Mouse (Mus musculus): ENCODE data around the gene Prl2c3. TPM values are rescaled to one million over a fixed set of nuclear protein-coding genes. Genes with fewer than 3 reads are reported as not detected.
"Not testable (repeated sequence)": the region's sequence is repeated elsewhere in the genome, so short reads cannot be mapped to it uniquely, and the experiment has no call there.

The Prl2c3 gene
- not detected in 2 replicates for polyA plus RNA-seq (2012; ENCODE audit: insufficient read depth, insufficient read length, low replicate concordance, missing spikeins)

DNA sequence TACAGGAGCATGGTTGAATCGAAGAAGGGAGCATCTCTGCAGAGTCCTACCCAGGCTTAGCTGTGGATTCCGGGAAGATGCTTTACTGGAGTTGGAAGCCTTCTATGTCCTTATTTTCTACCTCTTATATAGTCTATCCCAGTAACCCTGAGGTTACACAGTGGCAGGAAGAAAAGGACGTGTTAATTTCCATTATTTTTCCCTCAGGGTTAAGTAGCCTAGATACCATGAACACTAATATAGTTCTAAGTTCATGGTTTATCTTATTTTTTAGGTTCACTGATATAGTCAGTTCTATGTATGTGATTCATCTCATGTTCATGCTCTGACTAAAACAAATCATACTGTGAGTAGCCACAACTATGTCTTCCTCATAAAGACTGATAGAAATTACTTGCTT, at the start of gene Prl2c3:
Gene Prl2c3, minus strand, starts transcription at position 101 of the 400 bp plus-strand sequence.
- H3K4me3 ChIP-seq (ENCODE audit: insufficient read depth, low read depth, low read length); H3K27ac ChIP-seq (ENCODE audit: insufficient read depth, low read depth, low read length); H3K4me1 ChIP-seq (ENCODE audit: control insufficient read depth, insufficient read depth, low read length): not testable (repeated sequence)
- WGBS = 64% methylated on average over 3 of the region's 3 CpGs

DNA sequence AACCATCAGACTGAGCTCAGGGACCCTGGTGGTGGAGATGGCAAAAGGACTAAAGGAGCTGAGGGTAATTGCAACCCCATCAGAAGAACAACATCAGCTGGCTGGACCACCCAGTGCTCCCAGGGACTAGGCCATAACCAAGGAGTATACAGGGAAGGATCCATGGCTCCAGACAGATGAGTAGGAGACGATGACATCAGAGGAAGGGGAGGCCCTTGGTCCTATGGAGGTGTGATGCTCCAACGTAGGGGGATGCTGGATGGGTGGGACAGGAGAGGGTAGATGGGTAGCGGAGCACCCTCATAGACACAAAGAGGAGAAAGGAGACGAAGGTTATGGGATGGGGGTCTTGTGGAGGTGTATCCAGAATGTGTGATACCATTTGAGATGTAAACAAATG, 48.4 kb upstream of the Prl2c3 start:
- WGBS = 74% methylated on average over 4 of the region's 4 CpGs
- H3K4me3 ChIP-seq (ENCODE audit: insufficient read depth, low read depth, low read length); H3K4me1 ChIP-seq (ENCODE audit: control insufficient read depth, insufficient read depth, low read length); H3K27ac ChIP-seq (ENCODE audit: insufficient read depth, low read depth, low read length): not testable (repeated sequence)

DNA sequence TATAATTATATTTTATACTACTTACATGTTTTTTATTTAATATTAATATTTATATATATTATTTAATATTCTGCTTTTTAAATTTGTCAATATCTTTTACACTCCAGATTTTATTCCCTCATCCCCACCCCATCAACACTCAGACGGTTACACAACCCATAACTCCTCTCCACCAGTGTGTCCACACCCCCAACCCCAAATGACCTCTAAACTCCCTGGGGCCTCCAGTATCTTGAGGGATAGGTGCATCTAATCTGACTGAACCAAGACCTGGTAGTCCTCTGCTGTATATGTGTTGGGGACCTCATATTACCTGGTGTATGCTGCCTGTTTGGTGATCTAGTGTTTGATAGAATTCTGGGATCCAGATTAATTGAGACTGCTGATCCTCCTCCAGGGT, 44.8 kb upstream of the Prl2c3 start:
- H3K27ac ChIP-seq (ENCODE audit: insufficient read depth, low read depth, low read length); H3K4me1 ChIP-seq (ENCODE audit: control insufficient read depth, insufficient read depth, low read length); H3K4me3 ChIP-seq (ENCODE audit: insufficient read depth, low read depth, low read length): not testable (repeated sequence)
- WGBS = 93% methylated on average over 1 of the region's 1 CpGs

DNA sequence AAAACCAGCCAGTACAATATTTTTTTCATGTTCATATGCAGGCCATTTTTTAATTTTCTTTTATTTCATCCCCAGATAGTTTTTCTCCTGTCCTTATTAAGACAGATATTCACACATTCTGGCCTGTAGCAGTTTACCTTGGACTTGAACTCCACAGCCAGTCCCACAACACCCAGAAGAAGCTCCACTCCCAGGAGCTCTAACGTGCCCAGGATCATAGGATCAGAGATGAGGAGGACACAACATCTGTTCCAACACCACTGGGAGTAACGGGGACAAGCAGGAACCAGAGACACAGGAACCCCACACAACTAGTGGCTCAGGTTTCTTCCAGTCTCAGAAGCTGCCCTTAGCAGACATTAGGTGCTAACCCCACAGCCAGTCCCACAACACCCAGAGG, 37.7 kb upstream of the Prl2c3 start:
- not testable (repeated sequence) for H3K4me1 ChIP-seq (ENCODE audit: control insufficient read depth, insufficient read depth, low read length); H3K4me3 ChIP-seq (ENCODE audit: insufficient read depth, low read depth, low read length); H3K27ac ChIP-seq (ENCODE audit: insufficient read depth, low read depth, low read length)
- WGBS = 71% methylated on average over 2 of the region's 2 CpGs

DNA sequence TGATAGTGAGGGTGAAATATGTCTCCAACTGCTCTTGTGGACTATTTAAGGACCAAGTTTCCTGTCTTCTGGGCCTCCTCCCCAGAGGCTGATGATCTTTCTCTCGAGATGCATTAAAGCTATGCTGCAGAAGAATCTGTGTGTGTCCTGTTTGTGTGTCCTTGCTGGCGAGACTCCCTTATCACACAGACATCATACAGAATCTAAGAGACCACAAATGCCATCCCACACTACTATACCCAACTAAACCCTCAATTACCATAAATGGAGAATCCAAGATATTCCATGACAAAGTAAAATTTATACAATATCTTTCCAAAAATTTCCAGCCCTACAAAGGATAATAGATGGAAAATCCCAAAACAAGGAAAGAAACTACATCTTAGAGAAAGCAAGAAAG, 31.9 kb upstream of the Prl2c3 start:
- no peak overlapping the region for H3K4me3 ChIP-seq (ENCODE audit: insufficient read depth, low read depth, low read length)
- 72% methylated on average over 2 of the region's 2 CpGs for WGBS
- no peak overlapping the region for H3K27ac ChIP-seq (ENCODE audit: insufficient read depth, low read depth, low read length)
- no peaks in the 10 kb centered on the region for H3K4me1 ChIP-seq (ENCODE audit: control insufficient read depth, insufficient read depth, low read length)
- TF ChIP-seq CTCF (IDR thresholded peaks at IDR 0.05; ENCODE audit: insufficient read depth, low read depth, low read length) = no peak
- no peak for TF ChIP-seq POLR2A (IDR thresholded peaks at IDR 0.05; ENCODE audit: insufficient read depth, low read depth, low read length)

DNA sequence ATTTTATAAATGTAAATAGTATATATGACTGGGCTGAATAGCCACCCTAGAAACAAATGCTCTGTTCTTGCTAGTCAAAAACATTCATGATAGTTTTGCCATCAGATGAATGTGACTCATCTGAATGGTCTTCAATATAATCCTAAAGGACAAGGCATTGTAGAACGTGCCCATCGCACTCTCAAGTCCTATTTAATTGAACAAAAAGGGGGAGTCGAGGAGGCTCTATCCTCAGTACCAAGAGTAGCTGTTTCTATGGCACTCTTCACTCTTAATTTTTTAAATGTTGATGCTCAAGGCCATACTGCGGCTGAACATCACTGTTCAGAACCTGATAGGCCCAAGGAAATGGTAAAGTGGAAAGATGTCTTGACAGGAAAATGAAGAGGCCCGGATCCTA, 29.2 kb upstream of the Prl2c3 start:
- TF ChIP-seq POLR2A (IDR thresholded peaks at IDR 0.05; ENCODE audit: insufficient read depth, low read depth, low read length) = no peak
- TF ChIP-seq CTCF (IDR thresholded peaks at IDR 0.05; ENCODE audit: insufficient read depth, low read depth, low read length) = no peak
- WGBS = 88% methylated on average over 5 of the region's 5 CpGs
- Histone ChIP-seq H3K4me3 (ENCODE audit: insufficient read depth, low read depth, low read length) (no peak overlapping the region), H3K4me1 (ENCODE audit: control insufficient read depth, insufficient read depth, low read length) (no peaks in the 10 kb centered on the region), H3K27ac (ENCODE audit: insufficient read depth, low read depth, low read length) (no peak overlapping the region)

DNA sequence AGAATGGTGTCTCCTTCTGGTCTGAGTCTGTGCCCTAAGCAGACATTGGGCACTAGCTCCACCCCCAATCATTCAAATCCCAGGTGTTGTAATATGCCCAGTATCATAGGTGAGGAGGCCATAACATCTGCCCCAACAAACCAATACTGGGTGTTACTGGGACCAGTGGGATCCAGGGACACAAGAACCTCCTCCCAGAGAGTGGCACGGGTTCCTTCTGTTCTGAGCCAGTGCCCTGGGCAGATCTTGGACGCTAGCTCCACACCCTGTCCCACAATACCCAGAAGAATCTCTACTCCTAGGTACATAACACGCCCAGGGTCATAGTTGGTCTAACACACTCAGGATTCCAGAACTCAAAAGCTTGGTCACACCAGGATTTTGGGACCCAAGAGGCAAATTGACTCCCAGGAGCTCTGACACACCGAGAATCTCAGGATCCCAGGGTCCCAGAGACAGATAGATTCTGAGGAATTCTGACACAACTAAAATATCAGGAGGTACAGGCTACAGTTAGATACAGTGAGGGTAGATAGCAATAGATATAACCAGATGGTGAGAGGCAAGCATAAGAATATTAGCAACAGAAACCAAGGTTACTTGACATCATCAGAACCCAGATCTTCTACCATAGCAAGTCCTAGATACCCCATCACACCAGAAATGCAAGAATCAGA, 24.8 kb upstream of the Prl2c3 start:
- not testable (repeated sequence) for H3K4me1 ChIP-seq (ENCODE audit: control insufficient read depth, insufficient read depth, low read length); H3K4me3 ChIP-seq (ENCODE audit: insufficient read depth, low read depth, low read length); H3K27ac ChIP-seq (ENCODE audit: insufficient read depth, low read depth, low read length)
- WGBS = 69% methylated on average over 4 of the region's 4 CpGs

DNA sequence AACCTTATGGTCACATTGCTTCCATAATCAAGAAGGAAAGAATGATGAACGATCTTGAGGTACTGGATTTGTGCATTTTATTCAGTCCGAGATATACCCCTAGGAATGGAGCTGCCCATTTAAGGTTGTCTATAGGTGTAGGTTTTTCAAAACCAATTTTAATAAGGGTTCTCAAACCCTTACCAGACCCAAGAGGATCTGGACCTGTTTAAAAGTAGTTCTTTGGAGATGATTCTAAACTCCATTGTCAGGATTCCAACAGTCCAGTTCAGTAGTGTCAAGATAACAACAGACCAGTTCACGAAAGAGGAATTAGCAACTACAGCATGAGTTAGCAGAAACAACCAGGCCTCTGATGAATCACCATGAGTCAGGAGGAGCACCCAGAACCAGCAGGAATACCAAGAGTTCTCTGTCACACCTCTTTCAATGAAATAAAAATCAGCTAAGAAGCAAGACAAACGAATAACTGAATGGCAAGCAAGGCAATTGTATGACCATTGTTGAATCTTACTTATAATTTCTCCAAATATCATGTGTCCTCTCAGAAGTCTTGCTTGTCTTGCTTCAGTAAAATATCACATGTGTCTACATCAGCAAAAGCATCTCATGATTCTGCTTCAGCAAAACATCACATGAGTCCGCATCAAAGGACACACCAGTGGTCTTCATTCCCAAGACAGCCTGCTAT, 14.0 kb upstream of the Prl2c3 start:
- H3K27ac ChIP-seq (ENCODE audit: insufficient read depth, low read depth, low read length); H3K4me3 ChIP-seq (ENCODE audit: insufficient read depth, low read depth, low read length); H3K4me1 ChIP-seq (ENCODE audit: control insufficient read depth, insufficient read depth, low read length): not testable (repeated sequence)
- 85% methylated on average over 5 of the region's 5 CpGs for WGBS

DNA sequence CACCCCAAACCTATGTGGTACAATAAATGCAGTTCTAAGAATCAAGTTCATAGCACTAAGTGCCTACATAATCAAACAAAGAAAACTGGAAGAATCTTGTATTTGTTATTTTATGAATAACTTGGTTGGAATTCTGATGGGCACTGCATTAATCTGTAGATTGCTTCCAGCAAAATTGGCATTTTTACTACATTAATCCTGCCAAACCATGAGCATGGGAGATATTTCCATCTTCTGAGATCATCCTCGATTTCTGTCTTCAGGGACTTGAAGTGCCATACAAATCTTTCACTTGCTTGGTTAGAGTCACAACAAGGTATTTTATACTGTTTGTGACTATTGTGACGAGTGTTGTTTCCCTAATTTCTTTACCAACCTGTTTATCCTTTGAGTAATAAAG, 9.7 kb upstream of the Prl2c3 start:
- 55% methylated on average over 2 of the region's 2 CpGs for WGBS
- no peak for TF ChIP-seq CTCF (IDR thresholded peaks at IDR 0.05; ENCODE audit: insufficient read depth, low read depth, low read length)
- TF ChIP-seq POLR2A (IDR thresholded peaks at IDR 0.05; ENCODE audit: insufficient read depth, low read depth, low read length) = no peak

DNA sequence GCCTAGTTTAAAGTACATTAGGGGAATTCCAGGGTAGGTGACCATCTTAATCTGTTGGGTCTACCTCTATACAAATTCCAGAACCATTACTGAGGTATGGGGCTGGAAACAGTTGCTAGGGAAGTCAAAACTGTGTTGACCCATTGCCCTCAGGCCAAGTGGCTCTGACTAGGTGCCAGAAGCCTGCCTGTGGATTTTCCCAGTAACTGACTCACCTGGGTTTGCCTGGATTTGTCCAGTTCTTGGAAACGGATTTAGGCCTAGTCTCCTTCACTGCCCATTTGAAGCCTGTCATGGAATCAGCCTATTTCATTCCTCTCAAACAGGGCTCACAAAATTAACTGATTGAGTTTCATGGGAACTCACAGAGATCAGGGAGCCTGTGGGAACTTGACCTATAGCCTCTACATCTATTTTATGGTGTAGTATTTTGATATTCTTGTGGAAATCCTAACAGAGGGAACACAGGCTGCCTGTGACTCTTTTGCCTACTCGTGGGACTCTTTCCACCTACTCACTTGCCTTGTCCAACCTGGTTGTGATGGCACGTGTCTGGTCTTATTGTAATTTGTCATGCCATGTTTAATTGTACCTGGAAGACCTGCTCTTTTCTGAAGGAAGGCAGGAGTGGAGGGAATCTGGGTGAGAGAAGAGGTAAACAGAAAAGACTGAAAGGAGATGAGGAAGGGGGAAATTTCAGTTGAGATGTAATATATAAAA, 9.1 kb upstream of the Prl2c3 start:
- H3K4me1 ChIP-seq (ENCODE audit: control insufficient read depth, insufficient read depth, low read length); H3K4me3 ChIP-seq (ENCODE audit: insufficient read depth, low read depth, low read length); H3K27ac ChIP-seq (ENCODE audit: insufficient read depth, low read depth, low read length): not testable (repeated sequence)
- WGBS = 64% methylated on average over 3 of the region's 3 CpGs

More for the DNA sequence above, 9.7 kb upstream of the Prl2c3 start:
- no peak overlapping the region for H3K4me3 ChIP-seq (ENCODE audit: insufficient read depth, low read depth, low read length)
- H3K4me1 ChIP-seq (ENCODE audit: control insufficient read depth, insufficient read depth, low read length) = no peaks in the 10 kb centered on the region
- no peak overlapping the region for H3K27ac ChIP-seq (ENCODE audit: insufficient read depth, low read depth, low read length)

DNA sequence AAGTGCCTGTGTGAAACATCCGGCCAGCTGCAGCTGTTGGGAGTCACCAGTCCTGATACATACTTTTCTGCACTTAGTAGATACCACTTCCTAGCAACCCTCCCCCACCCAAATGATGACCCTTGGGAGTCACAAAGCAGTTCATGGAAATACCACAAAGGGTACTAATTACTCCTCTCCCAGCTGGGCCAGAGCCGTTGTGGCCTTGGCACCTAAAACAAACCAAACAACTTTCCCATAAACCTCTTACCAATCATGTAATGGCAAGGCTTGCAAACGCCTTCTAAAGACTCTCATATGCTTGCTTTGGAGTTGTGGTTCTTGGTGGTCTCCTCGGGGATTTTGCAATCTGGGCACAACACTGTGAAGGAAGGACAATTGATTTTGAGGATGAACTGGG, 6.6 kb upstream of the Prl2c3 start:
- H3K4me1 ChIP-seq (ENCODE audit: control insufficient read depth, insufficient read depth, low read length); H3K27ac ChIP-seq (ENCODE audit: insufficient read depth, low read depth, low read length); H3K4me3 ChIP-seq (ENCODE audit: insufficient read depth, low read depth, low read length): not testable (repeated sequence)
- WGBS = 63% methylated on average over 4 of the region's 4 CpGs

DNA sequence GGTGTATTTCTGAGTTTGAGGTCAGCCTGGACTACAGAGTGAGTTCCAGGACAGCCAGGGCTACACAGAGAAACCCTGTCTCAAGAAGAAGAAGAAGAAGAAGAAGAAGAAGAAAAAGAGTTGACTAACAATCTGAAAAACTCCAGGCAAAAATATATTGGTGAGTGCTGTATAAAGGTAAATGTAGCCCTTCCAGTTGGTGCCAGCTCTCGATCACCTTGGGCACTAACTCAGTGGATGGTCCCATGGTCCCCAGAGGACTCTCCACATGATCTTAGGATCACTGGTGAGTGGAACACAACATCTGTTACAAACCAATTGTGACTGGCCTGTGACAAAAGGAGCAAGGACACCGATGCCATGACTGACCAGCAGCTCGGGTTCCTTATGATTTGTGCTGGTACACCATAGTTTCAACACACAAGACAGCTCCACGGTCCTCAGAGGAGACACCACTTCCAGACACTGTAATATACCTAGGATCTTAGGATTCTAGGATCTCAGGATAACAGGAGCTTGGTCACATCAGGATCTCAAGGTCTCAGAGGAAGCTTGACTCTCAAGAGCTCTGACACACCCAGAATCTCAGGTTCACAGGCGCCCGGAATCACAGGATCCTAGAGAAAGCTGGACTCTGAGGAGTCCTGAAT, 30.3 kb downstream of the Prl2c3 start:
- WGBS = 76% methylated on average over 6 of the region's 6 CpGs
- H3K4me3 ChIP-seq (ENCODE audit: insufficient read depth, low read depth, low read length); H3K4me1 ChIP-seq (ENCODE audit: control insufficient read depth, insufficient read depth, low read length); H3K27ac ChIP-seq (ENCODE audit: insufficient read depth, low read depth, low read length): not testable (repeated sequence)

Data from olfactory bulb, adult 2 months (tissue).